Mouse (Mus musculus) layer of hippocampus, postnatal 14 days (tissue): ENCODE data around the gene Atf6. TPM values are rescaled to one million over a fixed set of nuclear protein-coding genes. Genes with fewer than 3 reads are reported as not detected.
A peak's percentile ranks its signal among the peaks of the same experiment; 100 is the strongest.

Experiments
- DNase-seq, 2 experiments: peaks; one replicate each; pipeline ENCODE4 v3.0.0; 2021 to 2022; ENCODE audit warnings: low spot score in 2 of 2, mixed read lengths in 1 of 2
- total RNA-seq, 2 experiments: library from RNA; stranded (reverse); gene quantifications; 2 replicates each; pipeline ENCODE4 v1.2.3; 2021

Gene Atf6
- total RNA-seq, 2 experiments from 2014 or later: 34.3 to 35.5 TPM

DNA sequence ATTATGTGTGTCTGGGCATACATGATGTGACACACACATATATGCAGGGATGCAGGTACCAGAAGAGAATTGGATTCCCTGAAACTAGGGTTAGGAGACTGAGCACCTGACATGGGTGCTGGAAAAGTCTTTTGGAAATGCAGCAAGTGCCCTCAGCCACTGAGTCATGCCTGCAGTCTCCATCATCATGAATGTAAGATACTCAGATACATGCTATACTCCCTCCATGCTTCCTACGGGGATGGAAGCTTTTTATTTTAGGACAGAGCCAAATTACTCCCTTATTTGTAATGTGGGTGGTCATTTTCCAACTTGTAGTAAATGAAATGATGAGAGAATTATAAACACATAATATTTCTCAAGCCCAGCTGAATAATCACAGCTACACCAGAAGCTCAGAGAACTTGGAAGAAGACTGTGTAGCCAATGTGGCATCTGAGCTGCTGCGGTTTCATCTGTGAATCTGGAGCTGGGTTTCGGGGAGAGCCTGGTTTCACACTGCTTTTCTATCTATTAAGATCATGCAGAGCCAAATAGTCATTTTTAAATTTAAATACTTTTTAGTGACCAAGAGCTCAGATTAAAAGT, 150.2 kb downstream of the Atf6 start:
- DNase-seq: no peak

DNA sequence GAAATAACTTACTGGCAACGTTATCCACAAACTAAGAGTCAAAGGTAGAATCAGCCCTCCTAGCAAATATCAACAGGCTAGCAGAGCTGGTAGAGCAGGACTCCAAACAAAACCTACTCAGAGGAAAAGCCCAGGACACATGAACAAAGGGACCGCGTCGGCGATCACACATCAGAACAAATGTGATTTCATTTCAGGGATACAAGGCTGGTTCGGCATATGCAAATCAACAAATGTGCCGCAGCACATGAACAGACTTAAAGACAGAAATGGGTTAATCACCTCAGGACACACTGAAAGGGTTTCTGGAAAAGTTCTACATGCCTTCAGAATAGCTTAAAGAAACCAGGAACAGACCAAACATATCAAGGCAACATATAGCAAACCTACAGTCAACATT, 155.8 kb downstream of the Atf6 start:
- DNase-seq: no peak

DNA sequence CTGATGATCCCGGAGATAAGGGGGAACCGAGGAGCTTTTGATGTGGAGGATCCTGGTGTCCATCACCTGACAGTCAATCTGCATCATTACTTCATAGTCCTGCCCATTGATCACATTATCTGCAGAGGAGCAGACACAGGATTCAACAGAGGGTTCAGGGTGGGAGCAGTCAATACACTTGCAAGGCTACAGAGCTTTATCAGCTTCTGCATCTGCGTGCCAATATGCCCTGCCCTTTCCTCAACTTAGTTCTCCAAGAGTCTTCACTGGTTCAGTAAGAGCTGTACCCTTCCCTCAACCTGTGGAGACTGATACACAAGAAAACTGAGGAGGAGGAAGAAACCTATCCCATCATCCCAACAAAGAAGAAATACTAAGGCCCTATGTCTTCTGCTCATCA, 157.6 kb downstream of the Atf6 start:
- DNase-seq: no peak

DNA sequence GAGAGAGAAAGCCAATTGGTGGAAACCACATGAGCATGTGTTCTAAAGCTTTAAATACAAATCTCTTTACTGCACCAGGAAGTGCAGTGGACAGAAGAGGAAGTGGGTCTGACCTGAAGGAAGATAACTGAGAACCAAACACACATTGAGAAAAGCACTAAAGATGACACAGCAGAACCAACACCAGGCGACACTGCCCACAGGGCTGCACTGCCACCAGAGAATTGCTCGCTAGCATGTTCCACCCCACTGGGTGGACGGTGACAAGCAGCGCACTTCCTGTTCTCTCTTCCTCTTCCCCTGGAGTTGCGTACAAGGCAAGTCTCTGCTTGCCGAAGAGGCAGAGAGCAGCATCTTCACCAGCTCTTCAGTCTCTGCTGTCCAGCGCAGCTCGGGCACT, 158.1 kb downstream of the Atf6 start:
- DNase-seq: no peak

DNA sequence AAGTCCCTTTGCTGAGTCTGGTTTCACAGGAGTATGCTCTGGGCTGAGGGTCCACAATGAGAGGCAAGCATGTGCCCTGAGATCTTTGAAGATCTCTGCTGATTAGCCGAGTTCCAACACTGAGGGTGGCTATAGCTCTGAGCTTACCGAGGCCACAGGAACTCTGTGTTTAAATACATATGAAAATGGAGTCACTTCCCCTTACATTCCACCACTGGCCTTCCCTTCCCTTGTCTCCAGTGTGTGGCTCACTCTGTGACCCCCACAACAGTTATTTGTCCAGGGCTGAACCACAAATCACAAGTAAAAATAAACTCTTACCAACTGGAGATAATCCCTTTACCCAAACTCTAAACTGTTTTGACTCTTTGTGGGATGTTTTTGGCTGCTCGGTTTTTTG, 158.5 kb downstream of the Atf6 start:
- no peak for DNase-seq

DNA sequence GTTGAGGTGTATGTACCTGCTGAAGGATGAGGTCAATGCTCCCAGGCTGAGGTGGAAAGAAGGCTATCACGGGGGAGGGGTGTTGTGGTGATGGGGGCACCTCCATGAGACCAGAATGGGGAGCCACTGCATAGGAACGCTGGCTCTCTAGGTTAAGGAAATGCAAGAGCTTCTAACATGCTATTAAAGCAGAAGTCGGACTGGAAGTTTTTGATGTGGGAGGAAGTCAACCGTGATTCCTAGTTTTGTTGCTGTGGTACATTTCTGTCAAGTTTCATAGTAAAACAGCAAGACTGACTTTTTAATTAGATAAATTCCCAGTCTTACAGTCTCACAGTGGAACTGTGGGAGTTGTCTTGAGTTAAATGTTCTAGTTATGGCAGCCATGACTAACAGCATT, 161.5 kb downstream of the Atf6 start:
- no peak for DNase-seq

DNA sequence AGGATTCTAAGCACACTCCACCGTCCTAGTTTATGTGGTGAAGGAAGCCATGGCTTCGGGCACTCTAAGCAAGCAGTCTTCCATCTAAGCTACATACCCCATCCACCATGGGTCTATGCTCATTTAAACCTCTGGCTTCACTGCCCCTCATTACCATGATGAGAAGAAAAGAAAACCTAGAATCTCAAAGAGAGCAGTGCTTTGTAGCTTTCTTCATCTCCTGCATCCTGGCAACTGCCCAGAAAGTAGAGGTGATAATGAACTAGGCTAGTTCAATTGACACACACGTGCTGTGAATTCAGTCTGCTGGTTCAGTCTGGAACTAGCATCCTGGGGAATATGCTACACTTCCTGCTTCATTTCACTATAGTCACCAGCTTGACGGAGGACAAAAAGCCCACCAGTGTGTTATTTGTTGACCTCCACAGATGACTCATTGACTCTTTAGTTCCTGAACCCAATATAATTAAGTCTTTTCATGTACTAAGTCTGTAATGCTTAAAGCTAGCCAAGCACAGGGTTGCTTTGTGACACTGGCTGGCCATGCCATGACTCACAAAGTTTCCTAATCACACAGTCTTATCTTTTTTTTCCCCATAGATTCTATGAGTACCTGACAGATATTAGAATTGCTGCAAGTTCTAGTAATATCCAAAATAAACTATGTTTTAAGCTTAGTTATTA, 162.5 kb downstream of the Atf6 start:
- no peak for DNase-seq

DNA sequence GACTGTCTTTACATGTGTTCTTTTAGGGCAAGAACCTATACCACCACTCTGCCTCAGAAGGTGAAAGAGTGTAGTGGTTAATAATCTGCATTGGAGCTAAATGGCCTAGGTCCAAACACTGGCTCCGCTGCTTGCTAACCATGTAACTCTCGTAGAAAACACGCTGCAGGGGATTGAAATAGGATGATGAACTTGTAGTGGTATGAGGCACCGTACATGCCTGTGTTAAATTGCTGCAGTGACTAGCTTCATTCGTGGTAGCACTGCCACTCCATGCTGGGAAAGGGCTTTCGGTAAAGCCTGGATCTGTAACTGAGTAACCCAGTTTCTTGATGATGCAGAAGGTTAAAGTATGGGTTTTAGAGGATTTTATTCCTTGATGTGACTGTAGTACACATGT, 163.5 kb downstream of the Atf6 start:
- DNase-seq: no peak

DNA sequence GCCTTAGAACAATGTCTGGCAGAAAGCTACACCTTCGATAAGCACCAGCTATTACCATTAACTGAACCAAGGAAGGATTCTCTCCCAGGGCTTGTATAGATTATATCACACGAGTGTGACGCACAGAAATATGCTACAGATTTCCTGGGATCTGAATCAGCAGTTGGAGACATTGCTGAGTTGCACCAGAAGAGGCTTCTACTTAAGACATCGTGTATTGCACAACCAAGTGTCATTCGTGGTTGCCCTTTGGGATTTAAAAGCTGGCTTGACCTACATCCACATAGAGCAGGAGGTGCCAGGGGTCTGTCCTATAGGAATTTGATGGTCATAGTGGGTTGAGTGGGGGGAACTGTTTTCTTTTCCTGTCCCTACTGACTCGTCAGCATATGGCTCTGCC, 164.6 kb downstream of the Atf6 start:
- DNase-seq: no peak

DNA sequence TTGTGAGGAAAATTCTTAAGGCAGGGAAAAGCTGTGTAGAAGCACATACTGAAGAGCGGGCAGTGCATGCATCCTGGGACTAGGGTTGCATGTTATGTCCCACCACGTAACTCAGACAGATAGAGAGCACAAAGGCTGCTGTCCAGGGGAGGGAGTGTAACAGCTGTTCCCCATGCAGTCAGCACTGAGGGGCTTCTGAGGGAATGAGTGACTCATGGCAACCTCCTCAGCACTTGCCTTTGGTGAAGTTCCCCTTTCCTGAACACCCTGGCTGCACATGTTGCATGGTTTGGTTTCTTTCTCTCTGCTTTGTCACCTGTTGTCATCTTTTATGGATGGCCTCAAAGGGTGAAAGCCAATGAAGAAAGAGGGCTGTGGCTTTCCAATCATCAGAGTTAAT, 165.3 kb downstream of the Atf6 start:
- DNase-seq: no peak

DNA sequence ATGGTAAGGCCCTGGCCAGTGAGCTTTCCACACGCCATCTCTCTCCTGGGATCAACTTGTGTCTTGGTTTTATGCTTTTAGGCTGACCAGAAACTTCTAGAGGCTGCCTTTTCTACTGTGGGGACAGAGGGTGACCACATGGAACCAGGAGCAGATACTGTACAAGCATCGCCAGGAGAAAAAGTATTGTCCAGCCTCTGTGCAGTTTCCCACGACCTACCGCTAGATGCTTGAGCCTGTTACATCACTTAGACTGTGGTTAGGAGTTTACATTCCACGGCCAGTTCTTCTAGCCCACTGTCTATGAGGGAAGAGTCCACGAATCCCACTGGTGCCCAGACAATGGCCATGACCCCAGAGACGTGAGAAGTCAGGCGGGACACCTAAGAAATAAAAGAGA, 166.0 kb downstream of the Atf6 start:
- no peak for DNase-seq

DNA sequence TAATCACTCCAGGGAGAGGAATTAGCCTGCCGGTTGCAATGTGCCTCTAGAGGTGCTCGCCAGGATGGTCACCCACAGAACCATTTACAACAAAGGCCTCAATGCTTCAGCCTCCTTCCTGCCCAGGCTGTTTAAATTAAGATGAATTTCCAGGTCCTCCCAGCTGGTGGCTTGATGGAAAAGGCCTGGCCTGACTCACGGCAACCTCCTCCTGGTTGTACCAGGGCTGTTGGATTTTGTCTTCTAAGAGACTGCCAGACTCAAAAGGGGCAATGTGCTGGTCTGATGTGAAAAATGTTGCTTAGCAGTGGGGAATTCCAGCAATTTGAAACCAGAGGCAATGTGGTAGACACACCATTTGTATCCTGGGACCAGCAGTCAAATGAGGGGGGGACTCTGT, 166.4 kb downstream of the Atf6 start:
- DNase-seq: no peak

DNA sequence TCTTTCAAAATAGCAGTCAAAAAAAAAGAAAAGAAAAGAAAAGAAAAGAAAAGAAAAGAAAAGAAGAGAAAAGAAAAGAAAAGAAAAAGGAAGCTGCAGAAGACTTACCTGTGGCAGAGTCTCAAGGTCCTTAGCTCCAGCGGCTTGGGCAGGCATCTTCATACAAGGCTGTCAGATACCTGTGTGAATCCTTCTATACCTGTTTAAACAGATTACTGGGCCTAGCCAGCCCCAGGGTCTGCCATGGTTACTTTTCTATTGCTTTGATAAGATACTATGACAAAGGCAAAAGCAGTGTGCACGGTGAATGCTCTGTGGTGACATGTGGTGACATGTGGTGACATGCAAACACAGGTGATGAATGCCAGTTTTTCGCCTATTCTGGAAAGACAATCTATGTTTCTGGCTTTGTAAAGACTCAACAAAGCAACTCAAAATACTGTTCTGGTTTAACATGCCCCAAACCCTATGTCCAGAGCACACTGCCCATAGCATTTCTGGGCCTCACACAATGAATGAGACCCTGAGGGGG, 167.0 kb downstream of the Atf6 start:
- no peak for DNase-seq

DNA sequence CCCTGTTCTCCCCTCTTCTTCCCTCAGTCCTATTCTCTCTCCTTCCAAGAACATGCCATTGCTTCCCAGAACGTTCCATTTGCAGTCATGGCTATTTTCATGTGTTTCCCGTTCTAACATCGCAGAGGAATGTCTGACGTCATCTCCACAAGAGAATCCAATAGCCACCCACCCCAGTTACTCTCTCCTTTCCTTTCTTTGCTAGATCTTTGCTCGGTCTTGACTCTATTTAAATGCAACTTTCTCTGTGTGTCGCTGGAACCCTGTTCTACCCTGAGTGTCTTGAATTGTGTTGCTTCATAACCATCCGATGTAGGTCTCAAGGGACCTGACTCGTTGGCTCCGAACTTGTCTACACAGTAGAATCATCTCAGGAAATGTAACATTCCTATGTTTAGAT, 168.0 kb downstream of the Atf6 start:
- no peak for DNase-seq

DNA sequence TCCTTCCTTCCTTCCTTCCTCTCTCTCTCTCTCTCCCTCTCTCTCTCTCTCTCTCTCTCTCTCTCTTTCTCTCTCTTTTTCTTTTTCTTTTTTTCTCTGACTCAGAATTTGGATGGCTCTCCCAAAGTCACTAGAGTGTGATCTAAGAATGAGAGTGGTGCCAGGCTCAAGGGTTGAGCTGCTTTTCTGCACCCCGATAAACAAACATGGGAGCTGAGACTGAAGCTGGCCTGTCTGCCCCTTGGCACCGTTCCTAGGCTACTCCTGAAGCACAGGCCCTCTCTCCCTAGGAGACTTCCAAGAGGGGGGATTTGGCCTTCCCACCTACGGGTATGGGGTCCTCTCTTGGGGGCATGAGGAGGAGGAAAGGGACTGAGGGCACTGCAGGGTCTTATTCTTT, 168.8 kb downstream of the Atf6 start:
- no peak for DNase-seq

DNA sequence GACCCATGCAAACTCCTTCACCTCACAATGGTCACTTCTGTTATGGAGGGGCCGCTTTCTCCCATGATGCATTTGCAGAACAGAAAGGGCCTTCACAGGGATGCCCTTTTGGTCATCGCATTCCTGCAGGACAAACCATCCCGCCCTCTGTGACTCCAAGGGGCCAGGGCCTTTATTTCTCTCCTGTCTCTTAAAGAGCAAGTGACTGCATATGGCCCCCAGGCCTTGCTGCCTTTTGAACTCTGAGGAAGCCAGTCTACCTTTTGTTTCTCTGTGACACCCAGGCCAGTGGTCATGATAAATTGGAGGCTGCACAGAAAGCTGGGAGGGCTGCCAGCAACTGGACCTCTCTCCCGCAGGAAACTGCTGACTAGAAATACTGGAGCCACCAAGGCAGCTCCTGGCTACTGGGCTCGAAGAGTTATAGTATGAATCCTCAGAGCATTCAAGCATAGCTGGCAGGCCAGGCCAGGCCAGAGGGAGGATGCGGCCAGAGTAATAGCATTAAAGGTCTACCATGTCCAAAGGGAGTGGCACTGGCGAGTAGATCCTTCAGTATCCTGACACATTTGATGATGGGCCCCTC, 169.7 kb downstream of the Atf6 start:
- DNase-seq: no peak

DNA sequence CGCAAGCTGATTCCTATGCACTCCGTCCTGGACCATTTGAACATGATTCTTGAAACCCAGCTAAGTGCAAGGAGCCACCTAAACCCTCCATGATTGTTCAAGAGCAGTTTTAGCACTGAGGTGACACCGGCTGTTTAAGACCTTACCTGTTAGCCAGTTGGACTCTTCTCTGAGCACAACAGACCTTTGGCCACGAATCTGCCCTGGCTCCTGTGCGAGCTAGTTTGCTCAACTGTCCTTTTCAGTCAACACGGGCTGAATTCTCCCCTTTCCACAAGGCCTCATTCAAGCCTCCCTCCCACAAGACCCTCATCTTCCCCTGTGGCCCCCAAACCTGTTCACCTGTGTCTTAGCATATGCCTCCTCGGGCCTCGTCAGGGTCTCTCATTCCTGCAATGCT, 170.6 kb downstream of the Atf6 start:
- DNase-seq: no peak

DNA sequence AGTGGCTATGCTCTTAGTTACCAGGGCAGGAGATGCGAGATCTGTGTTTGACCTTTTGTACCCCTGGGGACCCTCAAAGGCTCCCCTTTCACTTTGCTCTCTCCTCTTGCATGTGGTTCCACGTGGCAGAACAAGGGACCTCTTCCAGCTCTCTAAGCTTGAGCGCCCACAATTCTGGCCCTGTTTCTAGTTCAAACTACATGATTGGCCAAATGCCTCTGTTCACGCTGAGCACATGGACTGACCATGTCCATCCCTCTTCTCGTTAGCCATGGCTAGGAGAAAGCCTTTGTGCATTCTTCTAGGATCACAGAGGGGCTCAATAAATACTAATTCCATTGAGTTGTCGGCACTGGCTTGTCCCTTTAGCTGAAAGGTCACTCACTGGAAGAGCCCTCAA, 172.2 kb downstream of the Atf6 start:
- no peak for DNase-seq

DNA sequence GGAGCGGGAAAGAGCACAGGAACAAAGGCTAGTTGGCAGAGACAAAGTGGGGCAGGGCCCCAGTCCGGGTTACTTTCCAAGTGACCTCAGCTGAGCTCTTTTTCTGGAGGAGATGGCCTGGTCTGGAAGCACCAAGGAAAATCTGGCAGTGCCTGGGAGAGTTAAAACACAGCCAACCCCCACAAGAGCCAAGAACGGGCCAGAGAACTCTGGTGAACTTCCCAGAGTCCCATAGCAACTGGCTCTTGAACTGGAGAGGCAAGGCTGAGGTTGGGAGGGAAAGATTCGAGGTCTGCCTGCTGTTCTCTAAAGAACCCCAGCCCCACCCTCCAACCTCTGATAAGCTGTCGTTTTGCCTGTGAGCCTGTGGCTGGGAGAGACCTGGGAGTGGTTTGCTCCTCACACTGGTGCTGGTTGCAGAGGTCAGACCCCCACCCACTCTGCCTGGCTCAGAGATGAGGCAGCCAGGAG, 172.7 kb downstream of the Atf6 start:
- peak in 1 of 2 experiments; percentile 76 for DNase-seq

DNA sequence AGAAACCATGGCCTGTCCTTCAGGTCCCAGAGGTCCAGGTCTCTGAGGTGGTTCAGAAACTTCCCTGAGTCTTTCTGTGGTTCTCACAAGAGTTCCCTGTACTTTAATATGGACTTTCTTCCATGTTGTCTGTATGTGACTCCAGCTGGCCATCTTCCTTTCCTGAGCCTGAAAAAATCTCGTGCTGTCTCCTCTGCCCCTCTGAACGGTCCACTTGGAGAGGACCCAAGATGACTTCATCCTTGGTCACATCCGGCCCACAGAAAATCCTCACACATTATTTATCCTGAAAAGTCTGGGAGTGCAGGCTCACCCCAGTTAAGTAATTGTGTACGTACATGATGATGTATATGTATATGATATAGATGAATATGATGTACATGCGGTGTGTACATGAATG, 176.3 kb downstream of the Atf6 start:
- DNase-seq: no peak

DNA sequence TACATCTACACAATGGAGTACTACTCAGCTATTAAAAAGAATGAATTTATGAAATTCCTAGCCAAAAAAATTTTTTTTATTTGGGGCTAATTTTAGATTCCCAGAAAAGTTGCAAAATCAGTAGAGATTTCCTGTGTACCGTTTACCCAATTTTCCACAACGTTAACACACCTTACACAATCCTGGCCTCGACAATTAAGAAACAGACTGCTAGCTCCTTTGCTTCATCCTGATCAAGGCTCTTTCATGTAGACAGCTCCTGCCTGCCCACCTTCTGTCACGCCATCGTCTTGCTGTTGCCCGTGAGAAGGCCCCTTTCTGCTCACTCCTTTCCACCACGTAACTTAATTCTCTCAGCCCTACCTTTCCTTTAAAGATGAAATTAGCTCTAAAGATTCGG, 177.8 kb downstream of the Atf6 start:
- DNase-seq: no peak

DNA sequence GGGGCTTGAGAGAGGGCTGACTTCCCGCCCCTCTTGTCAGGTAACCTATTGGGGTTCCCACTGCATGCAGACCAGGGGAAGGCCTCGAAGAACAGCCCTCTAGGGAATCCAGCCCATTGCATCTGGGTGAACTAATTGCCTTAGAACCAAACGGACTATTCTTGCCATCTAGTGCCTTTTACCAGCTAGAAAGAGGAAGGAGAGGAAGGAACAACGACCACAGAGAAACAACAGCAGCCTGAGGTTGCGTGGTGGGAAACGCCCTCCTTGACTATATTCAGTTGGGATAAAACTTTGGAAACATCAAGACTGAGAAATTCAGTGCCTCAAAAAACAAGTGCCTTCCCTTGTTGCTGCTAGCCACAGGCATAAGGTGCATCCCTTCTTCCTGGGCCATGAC, 183.7 kb downstream of the Atf6 start:
- DNase-seq: no peak

DNA sequence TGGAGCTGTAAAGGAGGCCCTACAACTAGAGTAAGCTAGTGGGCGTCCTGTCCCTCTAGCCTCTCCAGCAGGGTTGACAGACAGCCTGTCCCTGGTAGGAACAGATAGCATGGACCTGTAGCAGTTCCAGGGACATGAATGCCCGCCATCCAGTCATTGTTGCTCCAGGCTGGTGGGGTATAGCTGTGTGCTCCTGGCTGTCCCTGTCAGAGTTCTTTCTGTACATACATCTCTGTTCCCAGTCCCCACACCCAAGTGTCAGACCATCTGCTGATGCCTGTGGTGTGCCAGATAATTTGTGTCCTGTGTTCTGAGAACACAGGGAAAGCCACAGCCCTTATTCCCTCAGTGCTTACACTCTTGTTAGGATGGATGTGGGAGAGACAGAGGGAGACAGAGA, 187.9 kb downstream of the Atf6 start:
- DNase-seq: peak; percentile 51 to 89
